Mouse (Mus musculus) ES-E14 (cell line): ENCODE measurements around the gene Sod1.

Experiments used
- CHD2 ChIP-seq: IDR thresholded peaks from 2 replicates; pipeline ENCODE4 v1.6.1; 2014; ENCODE audit warnings: mild to moderate bottlenecking, low read depth, low read length, inconsistent platforms
- HCFC1 ChIP-seq: IDR thresholded peaks from 2 replicates; pipeline ENCODE4 v1.6.1; 2012; ENCODE audit warnings: low read length, inconsistent platforms, borderline replicate concordance; ENCODE audit not compliant: insufficient read depth
- MAFK ChIP-seq: IDR thresholded peaks from 2 replicates; pipeline ENCODE4 v1.6.1; 2014; ENCODE audit warnings: mild to moderate bottlenecking, low read depth, low read length, inconsistent platforms; ENCODE audit not compliant: insufficient read depth
- ZC3H11A ChIP-seq: IDR thresholded peaks from 2 replicates; pipeline ENCODE4 v1.6.1; 2012; ENCODE audit warnings: low read depth, mild to moderate bottlenecking, inconsistent platforms, low read length, borderline replicate concordance
- ZNF384 ChIP-seq: IDR thresholded peaks from 2 replicates; pipeline ENCODE4 v1.6.1; 2012; ENCODE audit warnings: low read depth, low read length, inconsistent platforms

GRCm38 (mm10) chr16:90275521-90275920, 55.0 kb downstream of the Sod1 start:
- TF ChIP-seq CHD2 (no peak), ZC3H11A (no peak), MAFK (no peak), HCFC1 (no peak), ZNF384 (no peak)
